Mouse (Mus musculus): ENCODE measurements around the gene Cux1. TPM values are rescaled to one million over a fixed set of nuclear protein-coding genes. Genes with fewer than 3 reads are reported as not detected.

The Cux1 gene
- polyA plus RNA-seq, 1 experiment = 24.7 TPM

- Histone ChIP-seq H3K27me3 (ENCODE audit: control insufficient read depth, insufficient read depth, low read length) (no peaks in the 10 kb centered on the region), H3K36me3 (ENCODE audit: control insufficient read depth, insufficient read depth, low read length) (peaks cover 51% of the 10 kb centered on the region), H3K4me1 (ENCODE audit: control insufficient read depth, insufficient read depth, insufficient read length) (no peaks in the 10 kb centered on the region), H3K27ac (ENCODE audit: insufficient read depth, low read length) (no peak overlapping the region), H3K4me3 (ENCODE audit: extremely low read depth, insufficient read depth, insufficient read length) (no peak overlapping the region)
- TF ChIP-seq POLR2A (IDR thresholded peaks at IDR 0.05; ENCODE audit: low read depth, low read length) = no peak
- no peak for TF ChIP-seq CTCF (IDR thresholded peaks at IDR 0.05; ENCODE audit: extremely low read depth, insufficient read depth, insufficient read length, insufficient replicate concordance)
- DNase-seq (ENCODE audit: low read depth in 1 of 2, low spot score in 2 of 2) = no peak
- 94% methylated on average over 5 of the region's 5 CpGs for WGBS
These were observed 261.0 kb downstream of the Cux1 start for GRCm38 (mm10) chr5:136306254-136306653.

GRCm38 (mm10) chr5:136303409-136303983, 263.8 kb downstream of the Cux1 start:
- H3K4me1 ChIP-seq (ENCODE audit: control insufficient read depth, insufficient read depth, insufficient read length) = no peaks in the 10 kb centered on the region
- TF ChIP-seq POLR2A (IDR thresholded peaks at IDR 0.05; ENCODE audit: low read depth, low read length) (no peak), CTCF (IDR thresholded peaks at IDR 0.05; ENCODE audit: extremely low read depth, insufficient read depth, insufficient read length, insufficient replicate concordance) (no peak)
- 88% methylated on average over 19 of the region's 19 CpGs for WGBS
- H3K36me3 ChIP-seq (ENCODE audit: control insufficient read depth, insufficient read depth, low read length) = peaks cover 61% of the 10 kb centered on the region
- H3K4me3 ChIP-seq (ENCODE audit: extremely low read depth, insufficient read depth, insufficient read length) = no peak overlapping the region
- H3K27ac ChIP-seq (ENCODE audit: insufficient read depth, low read length) = no peak overlapping the region
- no peak for DNase-seq (ENCODE audit: low read depth in 1 of 2, low spot score in 2 of 2)
- no peaks in the 10 kb centered on the region for H3K27me3 ChIP-seq (ENCODE audit: control insufficient read depth, insufficient read depth, low read length)

GRCm38 (mm10) chr5:136300880-136301279, 266.4 kb downstream of the Cux1 start:
- Histone ChIP-seq H3K27ac (ENCODE audit: insufficient read depth, low read length) (no peak overlapping the region), H3K27me3 (ENCODE audit: control insufficient read depth, insufficient read depth, low read length) (no peaks in the 10 kb centered on the region), H3K4me3 (ENCODE audit: extremely low read depth, insufficient read depth, insufficient read length) (no peak overlapping the region), H3K4me1 (ENCODE audit: control insufficient read depth, insufficient read depth, insufficient read length) (no peaks in the 10 kb centered on the region), H3K36me3 (ENCODE audit: control insufficient read depth, insufficient read depth, low read length) (peaks cover 45% of the 10 kb centered on the region)
- no peak for DNase-seq (ENCODE audit: low read depth in 1 of 2, low spot score in 2 of 2)
- 95% methylated on average over 6 of the region's 6 CpGs for WGBS
- TF ChIP-seq POLR2A (IDR thresholded peaks at IDR 0.05; ENCODE audit: low read depth, low read length) (no peak), CTCF (IDR thresholded peaks at IDR 0.05; ENCODE audit: extremely low read depth, insufficient read depth, insufficient read length, insufficient replicate concordance) (no peak)

GRCm38 (mm10) chr5:136297691-136298090, 269.6 kb downstream of the Cux1 start:
- Histone ChIP-seq H3K27ac (ENCODE audit: insufficient read depth, low read length) (no peak overlapping the region), H3K27me3 (ENCODE audit: control insufficient read depth, insufficient read depth, low read length) (no peaks in the 10 kb centered on the region), H3K36me3 (ENCODE audit: control insufficient read depth, insufficient read depth, low read length) (peaks cover 32% of the 10 kb centered on the region), H3K4me1 (ENCODE audit: control insufficient read depth, insufficient read depth, insufficient read length) (no peaks in the 10 kb centered on the region), H3K4me3 (ENCODE audit: extremely low read depth, insufficient read depth, insufficient read length) (no peak overlapping the region)
- TF ChIP-seq CTCF (IDR thresholded peaks at IDR 0.05; ENCODE audit: extremely low read depth, insufficient read depth, insufficient read length, insufficient replicate concordance) = no peak
- no peak for DNase-seq (ENCODE audit: low read depth in 1 of 2, low spot score in 2 of 2)
- 93% methylated on average over 6 of the region's 6 CpGs for WGBS

- 87% methylated on average over 4 of the region's 4 CpGs for WGBS
- Histone ChIP-seq H3K36me3 (ENCODE audit: control insufficient read depth, insufficient read depth, low read length) (peaks cover 31% of the 10 kb centered on the region), H3K4me3 (ENCODE audit: extremely low read depth, insufficient read depth, insufficient read length) (no peak overlapping the region), H3K4me1 (ENCODE audit: control insufficient read depth, insufficient read depth, insufficient read length) (no peaks in the 10 kb centered on the region), H3K27ac (ENCODE audit: insufficient read depth, low read length) (no peak overlapping the region), H3K27me3 (ENCODE audit: control insufficient read depth, insufficient read depth, low read length) (no peaks in the 10 kb centered on the region)
- no peak for TF ChIP-seq POLR2A (IDR thresholded peaks at IDR 0.05; ENCODE audit: low read depth, low read length)
- no peak for TF ChIP-seq CTCF (IDR thresholded peaks at IDR 0.05; ENCODE audit: extremely low read depth, insufficient read depth, insufficient read length, insufficient replicate concordance)
- no peak for DNase-seq (ENCODE audit: low read depth in 1 of 2, low spot score in 2 of 2)
These were observed 270.4 kb downstream of the Cux1 start for GRCm38 (mm10) chr5:136296911-136297310.

GRCm38 (mm10) chr5:136292971-136293418, 274.3 kb downstream of the Cux1 start:
- Histone ChIP-seq H3K36me3 (ENCODE audit: control insufficient read depth, insufficient read depth, low read length) (peaks cover 14% of the 10 kb centered on the region), H3K4me1 (ENCODE audit: control insufficient read depth, insufficient read depth, insufficient read length) (no peaks in the 10 kb centered on the region), H3K27ac (ENCODE audit: insufficient read depth, low read length) (no peak overlapping the region), H3K27me3 (ENCODE audit: control insufficient read depth, insufficient read depth, low read length) (no peaks in the 10 kb centered on the region), H3K4me3 (ENCODE audit: extremely low read depth, insufficient read depth, insufficient read length) (no peak overlapping the region)
- 93% methylated on average over 4 of the region's 4 CpGs for WGBS
- TF ChIP-seq POLR2A (IDR thresholded peaks at IDR 0.05; ENCODE audit: low read depth, low read length) (no peak), CTCF (IDR thresholded peaks at IDR 0.05; ENCODE audit: extremely low read depth, insufficient read depth, insufficient read length, insufficient replicate concordance) (no peak)
- DNase-seq (ENCODE audit: low read depth in 1 of 2, low spot score in 2 of 2) = no peak

GRCm38 (mm10) chr5:136292361-136292760, 274.9 kb downstream of the Cux1 start:
- DNase-seq (ENCODE audit: low read depth in 1 of 2, low spot score in 2 of 2) = no peak
- no peak for TF ChIP-seq POLR2A (IDR thresholded peaks at IDR 0.05; ENCODE audit: low read depth, low read length)
- TF ChIP-seq CTCF (IDR thresholded peaks at IDR 0.05; ENCODE audit: extremely low read depth, insufficient read depth, insufficient read length, insufficient replicate concordance) = no peak
- no peaks in the 10 kb centered on the region for H3K4me1 ChIP-seq (ENCODE audit: control insufficient read depth, insufficient read depth, insufficient read length)
- no peak overlapping the region for H3K27ac ChIP-seq (ENCODE audit: insufficient read depth, low read length)
- H3K27me3 ChIP-seq (ENCODE audit: control insufficient read depth, insufficient read depth, low read length) = no peaks in the 10 kb centered on the region
- peaks cover 13% of the 10 kb centered on the region for H3K36me3 ChIP-seq (ENCODE audit: control insufficient read depth, insufficient read depth, low read length)
- 88% methylated on average over 2 of the region's 2 CpGs for WGBS
- no peak overlapping the region for H3K4me3 ChIP-seq (ENCODE audit: extremely low read depth, insufficient read depth, insufficient read length)
